28 mouse cellular contexts compared by ENCODE assay signal in the genomic region with DNA sequence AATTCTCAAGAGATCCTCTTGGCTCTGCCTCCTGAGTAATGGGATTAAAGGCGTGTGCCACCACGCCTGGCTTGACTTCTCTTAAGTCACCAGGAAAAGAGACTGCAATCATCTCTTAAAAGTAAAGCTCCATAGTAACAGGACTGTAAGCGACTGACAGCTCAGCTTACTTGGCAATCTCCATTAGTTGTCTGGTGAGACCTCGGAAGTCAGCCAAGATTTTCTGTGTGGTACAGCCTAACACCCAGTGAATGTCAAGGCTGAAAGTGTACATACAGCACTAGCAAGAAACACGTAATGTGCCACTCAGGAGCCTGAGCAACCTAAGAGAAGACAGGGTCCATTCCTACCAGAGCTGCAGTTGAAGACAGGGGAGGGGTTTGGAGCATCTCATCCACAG. TPM values are rescaled to one million over a fixed set of nuclear protein-coding genes. Genes with fewer than 3 reads are reported as not detected.
DNase-seq lines count a peak whose midpoint lies in the region; ATAC-seq lines count a peak whose summit lies in the region.
"Had no signal": no experiment of that assay in that cellular context is flagged by ENCODE, and none has a peak within 500 bp of the region (broad histone marks: within the 10 kb centered on the region; RNA-seq: fewer than 3 reads in every experiment).

No protein-coding gene starts in this region.

- ATAC-seq in forebrain, embryonic 15.5 days (replicated peaks), result no peak
- ATAC-seq: activated CD4-positive, CD25-positive, alpha-beta regulatory T cell, adult 4 months; CD4-positive, CD25-positive, alpha-beta regulatory T cell, adult 4 months; forebrain, embryonic 14.5 days; hindbrain, postnatal 0 days; inflammation-experienced regulatory T-cells, adult 6 months had no signal

- H3K4me3 ChIP-seq in forebrain, embryonic 15.5 days, result no peak overlapping the region
- H3K4me3 ChIP-seq: embryonic facial prominence, embryonic 12.5 days; embryonic facial prominence, embryonic 15.5 days; heart, embryonic 12.5 days; heart, embryonic 15.5 days; hindbrain, embryonic 10.5 days had no signal

- peaks cover 9% of the 10 kb centered on the region; the same call in 1 of the 2 replicates for H3K36me3 ChIP-seq in forebrain, embryonic 15.5 days

- DNase-seq in MN1 (ENCODE audit: low spot score) (peak; percentile 68), adipocyte (ENCODE audit: low spot score) (peak; percentile 32)
- peak; percentile 56 for DNase-seq in adrenal gland, postnatal 10 days
- peak; percentile 68 to 71 for DNase-seq in adrenal gland, postnatal 36 days
- no peak for DNase-seq in cerebellum, postnatal 14 days
- DNase-seq: cerebellum, adult 11-12 months; cerebellum, adult 8-10 months; cerebellum, postnatal 10 days; gastrocnemius, postnatal 25 days; heart, adult 18-20 months; heart, postnatal 10 days; heart, postnatal 36 days; kidney, adult 11 months; kidney, adult 8-10 months had no signal

- no peak overlapping the region for H3K9ac ChIP-seq in forebrain, embryonic 15.5 days (replicated peaks)
- H3K9ac ChIP-seq: embryonic facial prominence, embryonic 12.5 days; embryonic facial prominence, embryonic 15.5 days; heart, embryonic 12.5 days; heart, embryonic 15.5 days; hindbrain, embryonic 14.5 days had no signal

- H3K4me2 ChIP-seq in forebrain, embryonic 15.5 days (replicated peaks), result no peak overlapping the region
- H3K4me2 ChIP-seq: embryonic facial prominence, embryonic 12.5 days; embryonic facial prominence, embryonic 15.5 days; heart, embryonic 12.5 days; heart, embryonic 15.5 days; hindbrain, embryonic 14.5 days had no signal

- H3K9me3 ChIP-seq in forebrain, embryonic 15.5 days, result no peaks in the 10 kb centered on the region
- H3K9me3 ChIP-seq: embryonic facial prominence, embryonic 12.5 days; embryonic facial prominence, embryonic 15.5 days; heart, embryonic 12.5 days; heart, embryonic 15.5 days; hindbrain, embryonic 10.5 days had no signal

- 92% methylated on average over 5 of the region's 5 CpGs for WGBS in forebrain, embryonic 15.5 days

- H3K27me3 ChIP-seq in forebrain, embryonic 15.5 days, result no peaks in the 10 kb centered on the region
- H3K27me3 ChIP-seq: embryonic facial prominence, embryonic 12.5 days; embryonic facial prominence, embryonic 15.5 days; heart, embryonic 12.5 days; heart, embryonic 15.5 days had no signal

- no peak overlapping the region for H3K27ac ChIP-seq in forebrain, embryonic 15.5 days (replicated peaks)
- H3K27ac ChIP-seq: embryonic facial prominence, embryonic 12.5 days; embryonic facial prominence, embryonic 15.5 days; heart, embryonic 15.5 days; hindbrain, embryonic 10.5 days; hindbrain, embryonic 14.5 days; hindbrain, postnatal 0 days had no signal

- H3K4me1 ChIP-seq in forebrain, embryonic 15.5 days, result no peaks in the 10 kb centered on the region
- H3K4me1 ChIP-seq: embryonic facial prominence, embryonic 12.5 days; embryonic facial prominence, embryonic 15.5 days; heart, embryonic 15.5 days; hindbrain, embryonic 10.5 days had no signal

RNA-seq across cellular contexts. Expression of gene Zwilch, which starts 12.4 kb away (rescaled TPM):
- 10 to 100 TPM in 1 of 2 experiments, 1 to 10 TPM in 1; 5.9 to 12.8 TPM for total RNA-seq in adrenal gland, postnatal 10 days (2021)
- 1 to 10 TPM; 2.7 to 4.0 TPM for total RNA-seq in adrenal gland, postnatal 36 days (2021)
- 8.8 and 11.7 TPM in 2 replicates for polyA plus RNA-seq in forebrain, embryonic 15.5 days (2015; fragmentation: Nextera tagmentation; extraction: Ambion mirVana)

RNA-seq across cellular contexts. Expression of gene Rpl4, which starts 12.7 kb away (rescaled TPM):
- total RNA-seq in adrenal gland, postnatal 10 days (2021), result 100 to 1,000 TPM; 901 to 923 TPM
- total RNA-seq in adrenal gland, postnatal 36 days (2021), result 1,000 to 10,000 TPM in 1 of 2 experiments, 100 to 1,000 TPM in 1; 960 to 1,012 TPM
- polyA plus RNA-seq in forebrain, embryonic 15.5 days (2015; fragmentation: Nextera tagmentation; extraction: Ambion mirVana), result 734 and 758 TPM in 2 replicates

RNA-seq across cellular contexts. Expression of gene Snapc5, which starts 18.6 kb away (rescaled TPM):
- 10 to 100 TPM; 17.4 to 20.8 TPM for total RNA-seq in adrenal gland, postnatal 10 days (2021)
- 10 to 100 TPM; 20.7 to 21.3 TPM for total RNA-seq in adrenal gland, postnatal 36 days (2021)
- 35.4 and 39.0 TPM in 2 replicates for polyA plus RNA-seq in forebrain, embryonic 15.5 days (2015; fragmentation: Nextera tagmentation; extraction: Ambion mirVana)

RNA-seq across cellular contexts. Expression of gene Lctl, which starts 43.5 kb away (rescaled TPM):
- total RNA-seq in adrenal gland, postnatal 10 days (2021), result 1 to 10 TPM; 2.0 to 2.8 TPM
- 1 to 10 TPM in 1 of 2 experiments, under 1 TPM in 1; 0.69 to 2.6 TPM for total RNA-seq in adrenal gland, postnatal 36 days (2021)
- not detected in 2 replicates for polyA plus RNA-seq in forebrain, embryonic 15.5 days (2015; fragmentation: Nextera tagmentation; extraction: Ambion mirVana)
- total RNA-seq: heart, adult 18-20 months; heart, postnatal 36 days; hindbrain, postnatal 0 days had no signal
- polyA plus RNA-seq: activated CD4-positive, CD25-positive, alpha-beta regulatory T cell, adult 4 months; brain, embryonic 14.5 days; CD4-positive, CD25-positive, alpha-beta regulatory T cell, adult 4 months; embryonic facial prominence, embryonic 12.5 days; forebrain, embryonic 11.5 days; forebrain, embryonic 14.5 days; heart, embryonic 12.5 days; hindbrain, embryonic 10.5 days; hindbrain, embryonic 14.5 days; hindbrain, postnatal 0 days; inflammation-experienced regulatory T-cells, adult 6 months had no signal

Comparison
In these comparisons a context has a peak if more than half of its experiments do, and no peak if none do; other contexts are left out.
1. DNase-seq: peak in MN1 (single experiment), adipocyte (single experiment), adrenal gland, postnatal 10 days (single experiment) and adrenal gland, postnatal 36 days (2 of 2); none in cerebellum, postnatal 14 days (0 of 2).